Mouse (Mus musculus) kidney, postnatal 0 days (tissue): ENCODE results near the gene Pparg. TPM values are rescaled to one million over a fixed set of nuclear protein-coding genes. Genes with fewer than 3 reads are reported as not detected.

Experiments used
- ATAC-seq: fragments of 200-750 bp; cut with Nextera tagmentation; replicated peaks from 2 replicates; pipeline ENCODE4 v1.8.0; 2017; ENCODE audit warnings: low read depth, moderate number of reproducible peaks, moderate TSS enrichment, moderate library complexity; ENCODE audit not compliant: low FRiP score
- DNase-seq: peaks from one replicate; pipeline ENCODE4 v3.0.0-alpha.2; 2016; ENCODE audit warnings: low spot score
- H3K27ac ChIP-seq: fragments of 300-500 bp; sonication (generic); 2 replicates; pipeline ENCODE4 v1.5.1; 2014; ENCODE audit warnings: mild to moderate bottlenecking
- H3K27me3 ChIP-seq: fragments of 300-500 bp; sonication (generic); 2 replicates; pipeline ENCODE4 v1.6.1; 2014; ENCODE audit warnings: low read length, mixed read lengths; ENCODE audit not compliant: insufficient read depth
- H3K36me3 ChIP-seq: fragments of 300-500 bp; sonication (generic); 2 replicates; pipeline ENCODE4 v1.6.1; 2014; ENCODE audit warnings: low read length, mixed read lengths; ENCODE audit not compliant: insufficient read depth
- H3K4me1 ChIP-seq: fragments of 300-500 bp; sonication (generic); replicated peaks from 2 replicates; pipeline ENCODE4 v1.6.1; 2014; ENCODE audit warnings: antibody characterized with exemption, low read length, mixed read lengths; ENCODE audit not compliant: insufficient read depth
- H3K4me2 ChIP-seq: fragments of 300-500 bp; sonication (generic); 2 replicates; pipeline ENCODE4 v1.6.1; 2014; ENCODE audit warnings: mild to moderate bottlenecking, low read length, moderate library complexity, mixed read lengths
- H3K4me3 ChIP-seq: fragments of 300-500 bp; sonication (generic); replicated peaks from 2 replicates; pipeline ENCODE4 v1.5.1; 2014; ENCODE audit warnings: low read depth, low read length
- H3K9ac ChIP-seq: fragments of 300-500 bp; sonication (generic); 2 replicates; pipeline ENCODE4 v1.6.1; 2014; ENCODE audit warnings: low read depth, low read length
- H3K9me3 ChIP-seq: fragments of 300-500 bp; sonication (generic); replicated peaks from 2 replicates; pipeline ENCODE4 v1.6.1; 2016; ENCODE audit warnings: low read length, inconsistent platforms, mixed read lengths
- CTCF ChIP-seq: IDR thresholded peaks from 2 replicates; pipeline ENCODE4 v1.5.1; 2016; ENCODE audit warnings: antibody characterized with exemption, low read depth, mild to moderate bottlenecking, moderate library complexity
- WGBS: fragments of 180-500 bp; shearing (Covaris S2); extraction: QIAGEN DNeasy Blood & Tissue Kit; methylation state at CpG from one replicate; pipeline ENCODE4 v1.1.7; 2014; 5-methylcytosine and 5-hydroxymethylcytosine counted together
- polyA plus RNA-seq: library from polyadenylated mRNA; unstranded; fragments of >200 nt; fragmentation: Nextera tagmentation; extraction: Ambion mirVana; gene quantifications from 2 replicates; pipeline ENCODE4 v1.2.1, GENCODE M21; 2015

Pparg gene
- polyA plus RNA-seq, 1 experiment from 2014 or later: 8.0 TPM

DNA sequence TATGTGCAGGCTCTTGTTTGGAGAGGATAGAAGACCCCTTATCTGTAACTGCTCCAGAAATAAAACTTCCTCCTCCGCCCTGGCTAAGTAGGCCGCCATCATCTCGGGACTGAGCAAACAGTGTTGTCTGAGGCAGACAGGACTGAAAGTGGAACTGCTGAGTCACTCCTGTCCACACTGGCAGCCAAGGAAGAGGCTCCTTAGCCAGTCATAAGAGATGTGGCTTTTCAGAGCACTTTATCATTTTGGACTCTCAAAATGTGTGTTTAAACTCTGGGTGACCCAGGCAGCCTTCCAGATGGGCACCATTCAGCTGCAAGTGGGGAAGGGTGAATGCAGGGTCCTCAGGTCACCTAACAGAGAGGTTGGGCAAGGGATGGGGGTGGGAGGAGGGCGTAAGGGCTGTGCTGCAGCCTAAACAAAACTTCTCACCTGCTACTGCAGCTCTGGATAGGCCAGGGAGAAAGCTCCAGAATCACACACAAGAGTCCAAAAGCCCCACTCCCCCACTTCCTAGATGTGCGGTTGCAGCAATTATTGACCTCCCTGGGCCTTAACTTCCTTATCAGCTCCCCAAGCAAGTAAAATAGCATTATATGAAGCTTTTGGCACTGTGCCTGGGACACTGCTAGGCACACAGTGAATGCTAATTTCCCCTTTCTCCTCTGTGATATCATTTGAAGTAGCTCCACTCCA is 119.7 kb downstream of the Pparg start:
- H3K9ac ChIP-seq: no peak overlapping the region
- no peak overlapping the region for H3K4me2 ChIP-seq
- WGBS: 34% methylated on average over 5 of the region's 5 CpGs
- DNase-seq: peak; percentile 66
- ATAC-seq: no peak
- H3K27ac ChIP-seq: 0 out of 2 replicates have a peak overlapping the region, but pooled peaks have one; percentile 20
- no peaks in the 10 kb centered on the region for H3K27me3 ChIP-seq
- TF ChIP-seq CTCF: no peak
- no peak overlapping the region for H3K4me3 ChIP-seq
- peaks cover 9% of the 10 kb centered on the region; the same call in 1 of the 2 replicates for H3K4me1 ChIP-seq
- H3K9me3 ChIP-seq: no peaks in the 10 kb centered on the region
- no peaks in the 10 kb centered on the region for H3K36me3 ChIP-seq

DNA sequence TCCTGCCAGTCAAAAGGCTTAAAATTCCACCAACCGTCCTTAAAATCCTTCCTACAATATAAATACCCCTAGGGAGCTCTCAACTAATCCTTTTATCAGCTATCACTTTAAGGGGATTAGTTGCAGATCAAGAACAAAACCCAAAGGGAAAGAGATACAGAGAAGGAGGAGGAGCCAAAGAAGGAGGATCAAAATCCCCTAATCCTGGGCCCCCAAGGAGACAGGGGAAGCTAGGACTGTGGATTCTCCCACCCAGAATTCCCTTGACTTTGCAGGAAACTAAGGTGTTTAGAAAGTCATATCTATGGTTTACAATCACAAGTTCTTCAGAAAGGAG is 120.2 kb downstream of the Pparg start:
- ATAC-seq (no peak), DNase-seq (no peak)
- TF ChIP-seq CTCF: no peak
- no peak overlapping the region for H3K4me2 ChIP-seq
- no peak overlapping the region for H3K9ac ChIP-seq
- 24% methylated on average over 1 of the region's 1 CpGs for WGBS
- H3K4me1 ChIP-seq: peaks cover 9% of the 10 kb centered on the region; the same call in 1 of the 2 replicates
- no peaks in the 10 kb centered on the region for H3K36me3 ChIP-seq
- no peaks in the 10 kb centered on the region for H3K9me3 ChIP-seq
- 0 out of 2 replicates have a peak overlapping the region, but pooled peaks have one; percentile 20 for H3K27ac ChIP-seq
- no peaks in the 10 kb centered on the region for H3K27me3 ChIP-seq
- no peak overlapping the region for H3K4me3 ChIP-seq

- no peak overlapping the region for H3K27ac ChIP-seq
- H3K27me3 ChIP-seq: no peaks in the 10 kb centered on the region
- H3K4me1 ChIP-seq: peaks cover 9% of the 10 kb centered on the region; the same call in 1 of the 2 replicates
- H3K9me3 ChIP-seq: no peaks in the 10 kb centered on the region
- H3K36me3 ChIP-seq: no peaks in the 10 kb centered on the region
- H3K4me2 ChIP-seq: no peak overlapping the region
- no peak for TF ChIP-seq CTCF
- WGBS: 48% methylated on average over 3 of the region's 3 CpGs
- no peak for ATAC-seq
- no peak overlapping the region for H3K9ac ChIP-seq
- no peak for DNase-seq
- H3K4me3 ChIP-seq: no peak overlapping the region
Observed at GRCm38 (mm10) chr6:115481603-115482002, 120.9 kb downstream of the Pparg start.

DNA sequence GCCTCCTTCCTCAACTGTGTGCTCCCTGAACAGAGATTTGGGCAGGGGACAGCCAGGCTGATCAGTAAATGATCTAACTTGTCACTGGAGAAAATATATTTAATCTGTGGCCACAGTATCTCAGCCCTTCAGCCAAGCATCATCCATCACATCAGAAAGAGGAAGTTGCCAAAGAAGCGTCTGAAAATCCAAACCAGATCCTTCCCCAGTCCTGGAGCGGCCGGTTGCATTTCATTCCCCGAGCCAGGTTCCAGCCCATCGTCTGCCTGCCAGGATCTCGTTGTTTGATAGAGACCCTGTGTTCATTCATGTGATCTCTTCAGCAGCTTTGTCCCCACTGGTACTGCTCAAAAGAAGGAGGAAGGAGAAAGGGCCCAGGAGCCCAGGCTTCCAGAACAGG is 124.9 kb downstream of the Pparg start:
- ATAC-seq: no peak
- Histone ChIP-seq H3K4me2 (no peak overlapping the region), H3K9ac (no peak overlapping the region), H3K4me3 (no peak overlapping the region), H3K36me3 (no peaks in the 10 kb centered on the region), H3K9me3 (no peaks in the 10 kb centered on the region), H3K27ac (no peak overlapping the region), H3K27me3 (no peaks in the 10 kb centered on the region), H3K4me1 (0 out of 2 replicates have a peak, but pooled peaks cover 8% of the 10 kb centered on the region)
- no peak for TF ChIP-seq CTCF
- DNase-seq: no peak
- 46% methylated on average over 6 of the region's 6 CpGs for WGBS

GRCm38 (mm10) chr6:115489831-115490230 is 129.1 kb downstream of the Pparg start:
- H3K9ac ChIP-seq: no peak overlapping the region
- no peaks in the 10 kb centered on the region for H3K27me3 ChIP-seq
- H3K4me1 ChIP-seq: no peaks in the 10 kb centered on the region
- WGBS: 86% methylated on average over 9 of the region's 9 CpGs
- ATAC-seq (no peak), DNase-seq (no peak)
- H3K4me3 ChIP-seq: no peak overlapping the region
- no peak overlapping the region for H3K27ac ChIP-seq
- H3K9me3 ChIP-seq: no peaks in the 10 kb centered on the region
- TF ChIP-seq CTCF: no peak
- no peaks in the 10 kb centered on the region for H3K36me3 ChIP-seq
- no peak overlapping the region for H3K4me2 ChIP-seq

GRCm38 (mm10) chr6:115492952-115493613 is 132.3 kb downstream of the Pparg start:
- Histone ChIP-seq H3K36me3 (no peaks in the 10 kb centered on the region), H3K9ac (no peak overlapping the region), H3K9me3 (no peaks in the 10 kb centered on the region), H3K4me1 (no peaks in the 10 kb centered on the region), H3K27ac (no peak overlapping the region), H3K4me3 (no peak overlapping the region), H3K4me2 (no peak overlapping the region), H3K27me3 (no peaks in the 10 kb centered on the region)
- WGBS: 59% methylated on average over 11 of the region's 11 CpGs
- ATAC-seq: no peak
- no peak for DNase-seq
- no peak for TF ChIP-seq CTCF
